ENCODE assay signal across 8 mouse cellular contexts in the genomic region with DNA sequence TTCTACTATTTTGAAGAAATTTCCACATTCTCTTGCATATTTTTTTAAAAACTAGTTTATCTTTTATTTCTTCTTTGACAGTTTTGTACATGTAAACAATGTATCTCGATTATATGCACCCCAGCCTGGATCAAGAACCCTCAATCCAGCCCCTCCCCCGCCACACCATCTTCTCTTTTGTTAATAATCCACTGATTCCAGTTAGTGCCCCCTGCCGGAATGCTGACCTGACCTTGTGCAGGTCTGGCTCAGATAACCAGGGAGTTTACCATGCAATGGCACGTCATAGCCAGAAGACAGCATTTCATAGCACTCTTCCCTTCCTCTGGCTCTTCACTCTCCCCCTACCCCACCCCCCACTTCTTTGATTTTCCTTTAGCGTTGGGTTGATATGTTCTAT. TPM values are rescaled to one million over a fixed set of nuclear protein-coding genes. Genes with fewer than 3 reads are reported as not detected.
DNase-seq lines count a peak whose midpoint lies in the region; ATAC-seq and TF ChIP-seq lines count a peak whose summit lies in the region.

No protein-coding gene starts in this region.

- no peak overlapping the region for H3K9ac ChIP-seq in limb, embryonic 11.5 days (ENCODE audit: low read length)
- no peak overlapping the region for H3K9ac ChIP-seq in midbrain, embryonic 16.5 days (ENCODE audit: low read depth, low read length)

- H3K27me3 ChIP-seq in testis, adult 2 months (ENCODE audit: control insufficient read depth, insufficient read depth, low read length), result no peaks in the 10 kb centered on the region
- no peaks in the 10 kb centered on the region for H3K27me3 ChIP-seq in limb, embryonic 11.5 days (ENCODE audit: control insufficient read depth, insufficient read depth, low read length)
- H3K27me3 ChIP-seq in midbrain, embryonic 16.5 days (ENCODE audit: control insufficient read depth, insufficient read depth, low read depth, low read length), result no peaks in the 10 kb centered on the region

- no peak; the same call in 1 of the 2 replicates for TF ChIP-seq CTCF in testis, adult 2 months (IDR thresholded peaks at IDR 0.05; ENCODE audit: control insufficient read depth, insufficient read depth, insufficient replicate concordance, low read depth, low read length)

- H3K27ac ChIP-seq in testis, adult 2 months (ENCODE audit: control insufficient read depth, insufficient read depth, low read depth, low read length), result no peak overlapping the region
- no peak overlapping the region for H3K27ac ChIP-seq in limb, embryonic 11.5 days (replicated peaks; ENCODE audit: low read depth, low read length)
- H3K27ac ChIP-seq in midbrain, embryonic 16.5 days (ENCODE audit: low read length), result no peak overlapping the region

- no peaks in the 10 kb centered on the region for H3K36me3 ChIP-seq in testis, adult 2 months (ENCODE audit: control insufficient read depth, insufficient read depth, low read length)
- no peaks in the 10 kb centered on the region for H3K36me3 ChIP-seq in limb, embryonic 11.5 days (ENCODE audit: control insufficient read depth, insufficient read depth, low read length)
- H3K36me3 ChIP-seq in midbrain, embryonic 16.5 days (ENCODE audit: control insufficient read depth, insufficient read depth, low read length), result no peaks in the 10 kb centered on the region

- peak overlapping the region; percentile 96 for H3K4me3 ChIP-seq in testis, adult 2 months (ENCODE audit: control insufficient read depth, low read depth, low read length)
- H3K4me3 ChIP-seq in limb, embryonic 11.5 days (ENCODE audit: low read depth, low read length), result peak overlapping the region; percentile 33; the same call in 1 of the 2 replicates
- no peak overlapping the region; the same call in 1 of the 2 replicates for H3K4me3 ChIP-seq in midbrain, embryonic 16.5 days (ENCODE audit: low read depth, low read length)

- H3K4me1 ChIP-seq in testis, adult 2 months (ENCODE audit: control insufficient read depth, insufficient read depth, low read length), result peaks cover 9% of the 10 kb centered on the region
- no peaks in the 10 kb centered on the region for H3K4me1 ChIP-seq in limb, embryonic 11.5 days (ENCODE audit: control insufficient read depth, insufficient read depth, low read length)
- H3K4me1 ChIP-seq in midbrain, embryonic 16.5 days (ENCODE audit: control insufficient read depth, insufficient read depth, low read length), result no peaks in the 10 kb centered on the region

- H3K9me3 ChIP-seq in limb, embryonic 11.5 days (ENCODE audit: control insufficient read depth, low read length), result no peaks in the 10 kb centered on the region
- H3K9me3 ChIP-seq in midbrain, embryonic 16.5 days (replicated peaks; ENCODE audit: control insufficient read depth, low read length, poor library complexity, severe bottlenecking), result no peaks in the 10 kb centered on the region

- peak; percentile 22; the same call in 1 of the 2 replicates for ATAC-seq in limb, embryonic 11.5 days (ENCODE audit: insufficient number of reproducible peaks, low FRiP score, low TSS enrichment, low read depth)
- no peak for ATAC-seq in midbrain, embryonic 16.5 days
- no peak for ATAC-seq in CD4-positive, CD25-positive, alpha-beta regulatory T cell, adult 4 months

- DNase-seq in testis, postnatal 14 days (ENCODE audit: low spot score), result no peak
- DNase-seq in forelimb bud, embryonic 11.5 days (ENCODE audit: low read depth, low spot score), result peak; percentile 23
- DNase-seq in limb, embryonic 11.5 days (ENCODE audit: low spot score), result peak; percentile 44
- no peak for DNase-seq in right cerebral cortex, adult 2 months (ENCODE audit: low spot score in 2 of 2)
- DNase-seq in spleen, postnatal 14 days (ENCODE audit: low spot score in 2 of 2), result no peak

- WGBS in limb, embryonic 11.5 days, result 35% methylated on average over 5 of the region's 5 CpGs
- WGBS in midbrain, embryonic 16.5 days, result 28% methylated on average over 5 of the region's 5 CpGs

- TF ChIP-seq POLR2A in testis, adult 2 months (IDR thresholded peaks at IDR 0.05; ENCODE audit: control insufficient read depth, low read depth, low read length), result no peak

- H3K4me2 ChIP-seq in limb, embryonic 11.5 days (ENCODE audit: low read depth, severe bottlenecking), result peak overlapping the region; percentile 65
- peak overlapping the region; percentile 56 for H3K4me2 ChIP-seq in midbrain, embryonic 16.5 days (ENCODE audit: low read length)

RNA-seq across cellular contexts. Expression of a gene that starts 0.6 kb away (rescaled TPM):
- polyA plus RNA-seq in testis, adult 2 months (2012; rRNA removed), result 19.4 and 22.9 TPM in 2 replicates
- not detected in 2 replicates for polyA plus RNA-seq in limb, embryonic 11.5 days (2014; fragmentation: Nextera tagmentation; extraction: Ambion mirVana)
- 0.40 and 0.62 TPM in 2 replicates for polyA plus RNA-seq in midbrain, embryonic 16.5 days (2015; fragmentation: Nextera tagmentation; extraction: Ambion mirVana)
- not detected for polyA plus RNA-seq in CD4-positive, CD25-positive, alpha-beta regulatory T cell, adult 4 months (2017; shearing (Covaris generic))

RNA-seq across cellular contexts. Expression of a gene that starts 9.1 kb away (rescaled TPM):
- 0.36 and 0.78 TPM in 2 replicates for polyA plus RNA-seq in testis, adult 2 months (2012; rRNA removed)
- polyA plus RNA-seq in limb, embryonic 11.5 days (2014; fragmentation: Nextera tagmentation; extraction: Ambion mirVana), result not detected in 2 replicates
- 0.63 and 1.0 TPM in 2 replicates for polyA plus RNA-seq in midbrain, embryonic 16.5 days (2015; fragmentation: Nextera tagmentation; extraction: Ambion mirVana)
- polyA plus RNA-seq in CD4-positive, CD25-positive, alpha-beta regulatory T cell, adult 4 months (2017; shearing (Covaris generic)), result under 1 TPM in 1 of 2 experiments, not detected in 1; 0.34 TPM

Comparison
In these comparisons a context has a peak if more than half of its experiments do, and no peak if none do; other contexts are left out.
1. DNase-seq: peak in forelimb bud, embryonic 11.5 days (single experiment) and limb, embryonic 11.5 days (single experiment); none in testis, postnatal 14 days (single experiment), right cerebral cortex, adult 2 months (0 of 2) and spleen, postnatal 14 days (0 of 2).
2. RNA of a gene that starts 0.6 kb away (polyA plus RNA-seq): 19.4 to 22.9 TPM in testis, adult 2 months; 0.40 to 0.62 TPM in midbrain, embryonic 16.5 days, not detected in limb, embryonic 11.5 days and not detected in CD4-positive, CD25-positive, alpha-beta regulatory T cell, adult 4 months; every median in the first group is over 10 times any median in the second.